Mouse (Mus musculus): ENCODE results near the gene Slc35e3. TPM values are rescaled to one million over a fixed set of nuclear protein-coding genes. Genes with fewer than 3 reads are reported as not detected.

The Slc35e3 gene
- polyA plus RNA-seq, 1 experiment from 2014 or later: 22.2 TPM

- H3K27me3 ChIP-seq (ENCODE audit: control insufficient read depth, insufficient read depth, low read length): no peaks in the 10 kb centered on the region
Measured at GRCm38 (mm10) chr10:117683734-117684037, 62.5 kb downstream of the Slc35e3 start.

More at GRCm38 (mm10) chr10:117683734-117684037, 62.5 kb downstream of the Slc35e3 start:
- Histone ChIP-seq H3K9me3 (replicated peaks; ENCODE audit: control insufficient read depth, low read length) (no peaks in the 10 kb centered on the region), H3K4me1 (ENCODE audit: control insufficient read depth, insufficient read depth, low read length) (no peaks in the 10 kb centered on the region), H3K27ac (replicated peaks; ENCODE audit: low read depth, low read length) (no peak overlapping the region), H3K4me3 (ENCODE audit: low read depth, low read length) (no peak overlapping the region), H3K4me2 (ENCODE audit: low read depth, low read length) (no peak overlapping the region), H3K9ac (replicated peaks; ENCODE audit: low read length) (no peak overlapping the region), H3K36me3 (replicated peaks; ENCODE audit: control insufficient read depth, insufficient read depth, low read depth, low read length) (no peaks in the 10 kb centered on the region)
- WGBS: 88% methylated on average over 9 of the region's 9 CpGs
- no peak for ATAC-seq (replicated peaks; ENCODE audit: insufficient number of reproducible peaks, low FRiP score, low TSS enrichment, low read depth)
- no peak for DNase-seq (ENCODE audit: low spot score)

Other genes starting within 250 kb of the Slc35e3 start
- gene Cpm, start 116.9 kb downstream of the Slc35e3 start, polyA plus RNA-seq (2014; fragmentation: Nextera tagmentation; extraction: Ambion mirVana): 9.9 and 10.9 TPM in 2 replicates
- 47.7 and 50.5 TPM in 2 replicates for gene Mdm2, start 35.6 kb downstream of the Slc35e3 start, polyA plus RNA-seq (2014; fragmentation: Nextera tagmentation; extraction: Ambion mirVana)
- 106 and 122 TPM in 2 replicates for gene Nup107, start 46.3 kb upstream of the Slc35e3 start, polyA plus RNA-seq (2014; fragmentation: Nextera tagmentation; extraction: Ambion mirVana)
- 179 and 182 TPM in 2 replicates for gene Rap1b, start 99.7 kb upstream of the Slc35e3 start, polyA plus RNA-seq (2014; fragmentation: Nextera tagmentation; extraction: Ambion mirVana)

All from embryonic facial prominence, embryonic 11.5 days (tissue).